Mouse (Mus musculus) hindbrain, embryonic 15.5 days (tissue): ENCODE measurements around the gene Astl. TPM values are rescaled to one million over a fixed set of nuclear protein-coding genes. Genes with fewer than 3 reads are reported as not detected.
A peak's percentile ranks its signal among the peaks of the same experiment; 100 is the strongest.

Experiments
- ATAC-seq: fragments of 200-750 bp; cut with Nextera tagmentation; 2 replicates; pipeline ENCODE4 v1.8.0; 2017; ENCODE audit warnings: low read depth, moderate number of reproducible peaks, moderate TSS enrichment; ENCODE audit not compliant: low FRiP score
- H3K27ac ChIP-seq: fragments of 300-500 bp; sonication (generic); replicated peaks from 2 replicates; pipeline ENCODE4 v1.5.1; 2015; ENCODE audit warnings: mild to moderate bottlenecking, inconsistent platforms
- H3K27me3 ChIP-seq: fragments of 300-500 bp; sonication (generic); 2 replicates; pipeline ENCODE4 v1.6.1; 2015; ENCODE audit warnings: control low read depth, inconsistent platforms
- H3K36me3 ChIP-seq: fragments of 300-500 bp; sonication (generic); 2 replicates; pipeline ENCODE4 v1.6.1; 2015; ENCODE audit warnings: control low read depth, inconsistent platforms
- H3K4me1 ChIP-seq: fragments of 300-500 bp; sonication (generic); replicated peaks from 2 replicates; pipeline ENCODE4 v1.6.1; 2015; ENCODE audit warnings: control low read depth, inconsistent platforms
- H3K4me2 ChIP-seq: fragments of 300-500 bp; sonication (generic); 2 replicates; pipeline ENCODE4 v1.6.1; 2015; ENCODE audit warnings: moderate library complexity, mild to moderate bottlenecking, inconsistent platforms
- H3K4me3 ChIP-seq: fragments of 300-500 bp; sonication (generic); 2 replicates; pipeline ENCODE4 v1.5.1; 2015; ENCODE audit warnings: mild to moderate bottlenecking, inconsistent platforms
- H3K9ac ChIP-seq: fragments of 300-500 bp; sonication (generic); 2 replicates; pipeline ENCODE4 v1.6.1; 2015; ENCODE audit warnings: inconsistent platforms
- H3K9me3 ChIP-seq: fragments of 300-500 bp; sonication (generic); 2 replicates; pipeline ENCODE4 v1.6.1; 2016; ENCODE audit warnings: control low read depth, inconsistent platforms
- WGBS: fragments of 180-500 bp; shearing (Covaris S2); methylation state at CpG from one replicate; pipeline ENCODE4 v1.1.7; 2015; 5-methylcytosine and 5-hydroxymethylcytosine counted together
- polyA plus RNA-seq: library from polyadenylated mRNA; unstranded; fragments of >200 nt; fragmentation: Nextera tagmentation; extraction: Ambion mirVana; gene quantifications from 2 replicates; pipeline ENCODE4 v1.2.1, GENCODE M21; 2015

Gene Astl
- polyA plus RNA-seq, 1 experiment from 2014 or later: not detected

GRCm38 (mm10) chr2:127370561-127371483 lies 32.4 kb downstream of the Astl start:
- Histone ChIP-seq H3K36me3 (no peaks in the 10 kb centered on the region), H3K9ac (no peak overlapping the region), H3K9me3 (no peaks in the 10 kb centered on the region), H3K4me1 (no peaks in the 10 kb centered on the region), H3K27me3 (peaks cover 7% of the 10 kb centered on the region), H3K4me2 (no peak overlapping the region), H3K4me3 (no peak overlapping the region), H3K27ac (no peak overlapping the region)
- ATAC-seq: no peak; the same call in 1 of the 2 replicates
- WGBS: 50% methylated on average over 9 of the region's 9 CpGs

DNA sequence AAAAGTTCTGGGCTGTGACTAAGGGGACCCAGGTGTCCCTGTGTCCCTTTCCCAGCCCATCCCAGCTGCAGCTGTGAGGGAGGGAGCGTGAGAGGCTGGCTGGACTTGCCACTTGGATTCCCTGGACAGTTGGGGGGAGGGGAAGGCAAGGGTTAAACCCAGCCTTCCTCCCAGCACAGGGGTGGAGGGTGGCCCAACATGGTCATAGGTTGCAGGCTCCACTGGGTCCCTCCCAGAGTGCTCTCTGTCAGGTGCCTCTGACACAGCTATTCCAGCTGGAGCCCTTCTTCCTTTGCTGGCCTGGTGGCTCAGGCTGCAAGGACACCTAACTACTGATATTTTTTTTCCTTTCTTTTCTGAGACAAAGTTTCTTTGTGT lies 33.0 kb downstream of the Astl start:
- H3K27me3 ChIP-seq: peaks cover under 1% of the 10 kb centered on the region; the same call in 1 of the 2 replicates
- no peak overlapping the region for H3K4me3 ChIP-seq
- no peaks in the 10 kb centered on the region for H3K36me3 ChIP-seq
- H3K9ac ChIP-seq: no peak overlapping the region
- H3K27ac ChIP-seq: no peak overlapping the region
- WGBS: 82% methylated on average over 1 of the region's 1 CpGs
- H3K4me1 ChIP-seq: no peaks in the 10 kb centered on the region
- no peak overlapping the region for H3K4me2 ChIP-seq
- H3K9me3 ChIP-seq: no peaks in the 10 kb centered on the region
- no peak for ATAC-seq

GRCm38 (mm10) chr2:127372082-127372481 lies 33.6 kb downstream of the Astl start:
- no peaks in the 10 kb centered on the region for H3K36me3 ChIP-seq
- 88% methylated on average over 2 of the region's 2 CpGs for WGBS
- no peak for ATAC-seq
- no peak overlapping the region for H3K27ac ChIP-seq
- H3K9me3 ChIP-seq: no peaks in the 10 kb centered on the region
- H3K4me3 ChIP-seq: no peak overlapping the region
- H3K4me1 ChIP-seq: no peaks in the 10 kb centered on the region
- no peaks in the 10 kb centered on the region for H3K27me3 ChIP-seq
- no peak overlapping the region for H3K9ac ChIP-seq
- no peak overlapping the region for H3K4me2 ChIP-seq

GRCm38 (mm10) chr2:127374131-127374530 lies 35.7 kb downstream of the Astl start:
- Histone ChIP-seq H3K4me1 (0 out of 2 replicates have a peak, but pooled peaks cover 6% of the 10 kb centered on the region), H3K4me3 (no peak overlapping the region), H3K9me3 (no peaks in the 10 kb centered on the region), H3K27ac (no peak overlapping the region), H3K4me2 (no peak overlapping the region), H3K9ac (no peak overlapping the region), H3K27me3 (no peaks in the 10 kb centered on the region), H3K36me3 (no peaks in the 10 kb centered on the region)
- ATAC-seq: no peak
- 94% methylated on average over 3 of the region's 3 CpGs for WGBS

- no peaks in the 10 kb centered on the region for H3K27me3 ChIP-seq
- H3K9ac ChIP-seq: no peak overlapping the region
- H3K4me2 ChIP-seq: no peak overlapping the region
- no peaks in the 10 kb centered on the region for H3K9me3 ChIP-seq
- 77% methylated on average over 3 of the region's 3 CpGs for WGBS
- H3K4me1 ChIP-seq: 0 out of 2 replicates have a peak, but pooled peaks cover 6% of the 10 kb centered on the region
- H3K4me3 ChIP-seq: no peak overlapping the region
- ATAC-seq: no peak
- no peaks in the 10 kb centered on the region for H3K36me3 ChIP-seq
- H3K27ac ChIP-seq: no peak overlapping the region
Measured at GRCm38 (mm10) chr2:127375087-127375486, 36.6 kb downstream of the Astl start.

GRCm38 (mm10) chr2:127375759-127376341 lies 37.4 kb downstream of the Astl start:
- Histone ChIP-seq H3K9me3 (no peaks in the 10 kb centered on the region), H3K36me3 (no peaks in the 10 kb centered on the region), H3K27me3 (no peaks in the 10 kb centered on the region), H3K4me3 (no peak overlapping the region), H3K4me2 (no peak overlapping the region), H3K9ac (no peak overlapping the region), H3K27ac (no peak overlapping the region), H3K4me1 (0 out of 2 replicates have a peak, but pooled peaks cover 6% of the 10 kb centered on the region)
- no peak for ATAC-seq
- whole genome bisulfite sequencing: 51% methylated on average over 7 of the region's 7 CpGs

DNA sequence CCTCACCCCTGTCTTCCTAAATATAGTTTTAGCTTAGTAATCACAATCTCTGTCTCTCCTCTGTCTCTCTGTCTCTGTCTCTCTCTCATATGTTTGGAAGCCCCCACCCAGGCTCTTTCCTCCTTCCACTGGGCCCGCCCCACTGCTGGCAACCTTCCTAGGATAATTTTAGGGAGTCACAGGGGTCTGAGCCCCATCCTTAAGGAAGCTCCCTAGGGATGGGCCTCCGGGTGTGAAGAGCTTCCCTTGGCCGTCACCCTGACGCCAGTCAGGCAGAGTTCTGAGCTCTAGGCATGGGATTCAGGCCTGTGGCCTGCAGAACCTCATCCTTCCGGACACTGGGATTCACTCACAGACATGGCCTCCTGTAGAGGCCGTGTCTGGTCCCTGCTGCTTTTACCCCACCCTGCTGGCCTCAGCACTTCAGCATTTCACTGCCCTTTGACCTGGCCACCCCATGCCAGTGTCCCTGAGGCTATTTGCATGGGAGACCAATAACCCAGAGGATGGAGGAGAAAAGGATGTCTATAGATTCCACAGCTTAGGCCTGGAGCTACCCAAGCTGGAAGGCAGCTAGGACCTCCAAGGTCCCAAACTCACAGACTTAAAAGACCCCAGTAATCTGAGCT lies 38.1 kb downstream of the Astl start:
- H3K4me1 ChIP-seq: 0 out of 2 replicates have a peak, but pooled peaks cover 6% of the 10 kb centered on the region
- no peak overlapping the region for H3K9ac ChIP-seq
- H3K27me3 ChIP-seq: no peaks in the 10 kb centered on the region
- no peak overlapping the region for H3K4me3 ChIP-seq
- ATAC-seq: no peak
- 75% methylated on average over 6 of the region's 6 CpGs for WGBS
- no peaks in the 10 kb centered on the region for H3K9me3 ChIP-seq
- no peak overlapping the region for H3K27ac ChIP-seq
- H3K4me2 ChIP-seq: no peak overlapping the region
- no peaks in the 10 kb centered on the region for H3K36me3 ChIP-seq

- ATAC-seq: peak; percentile 49
- no peak overlapping the region for H3K4me2 ChIP-seq
- H3K27me3 ChIP-seq: no peaks in the 10 kb centered on the region
- H3K9me3 ChIP-seq: no peaks in the 10 kb centered on the region
- H3K4me3 ChIP-seq: no peak overlapping the region
- no peak overlapping the region for H3K9ac ChIP-seq
- 0 out of 2 replicates have a peak, but pooled peaks cover 6% of the 10 kb centered on the region for H3K4me1 ChIP-seq
- H3K36me3 ChIP-seq: no peaks in the 10 kb centered on the region
- WGBS: 60% methylated on average over 7 of the region's 7 CpGs
- no peak overlapping the region for H3K27ac ChIP-seq
Measured at GRCm38 (mm10) chr2:127377942-127378610, 39.6 kb downstream of the Astl start.

- Histone ChIP-seq H3K9ac (no peak overlapping the region), H3K4me1 (0 out of 2 replicates have a peak, but pooled peaks cover 6% of the 10 kb centered on the region), H3K27ac (no peak overlapping the region), H3K4me2 (no peak overlapping the region), H3K36me3 (no peaks in the 10 kb centered on the region), H3K9me3 (no peaks in the 10 kb centered on the region), H3K27me3 (no peaks in the 10 kb centered on the region), H3K4me3 (no peak overlapping the region)
- peak; percentile 27; the same call in 1 of the 2 replicates for ATAC-seq
- 64% methylated on average over 7 of the region's 7 CpGs for WGBS
Measured at GRCm38 (mm10) chr2:127378611-127378990, 40.2 kb downstream of the Astl start.

DNA sequence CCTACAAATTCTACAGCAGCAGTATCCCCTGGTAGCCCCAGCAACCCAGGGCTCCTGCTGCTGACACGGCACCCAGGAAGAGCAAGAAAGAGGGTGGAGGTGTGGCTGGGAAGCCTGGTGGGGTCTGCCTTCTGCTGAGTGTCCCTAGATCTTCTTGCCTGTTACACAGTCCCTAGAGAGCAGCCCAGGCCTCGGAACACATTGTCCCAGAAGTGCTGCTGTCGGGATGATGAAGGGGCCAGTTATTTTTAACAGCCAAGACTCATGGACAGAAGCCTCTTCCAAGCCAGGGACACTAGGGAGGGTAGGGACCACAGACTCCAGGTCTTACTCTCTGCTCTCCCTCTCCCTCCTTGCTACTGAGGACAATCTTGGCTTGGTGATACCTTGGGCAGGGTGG lies 40.8 kb downstream of the Astl start:
- Histone ChIP-seq H3K27ac (no peak overlapping the region), H3K36me3 (no peaks in the 10 kb centered on the region), H3K27me3 (no peaks in the 10 kb centered on the region), H3K9ac (no peak overlapping the region), H3K4me1 (0 out of 2 replicates have a peak, but pooled peaks cover 6% of the 10 kb centered on the region), H3K9me3 (no peaks in the 10 kb centered on the region), H3K4me3 (no peak overlapping the region), H3K4me2 (no peak overlapping the region)
- ATAC-seq: no peak
- 72% methylated on average over 3 of the region's 3 CpGs for WGBS

DNA sequence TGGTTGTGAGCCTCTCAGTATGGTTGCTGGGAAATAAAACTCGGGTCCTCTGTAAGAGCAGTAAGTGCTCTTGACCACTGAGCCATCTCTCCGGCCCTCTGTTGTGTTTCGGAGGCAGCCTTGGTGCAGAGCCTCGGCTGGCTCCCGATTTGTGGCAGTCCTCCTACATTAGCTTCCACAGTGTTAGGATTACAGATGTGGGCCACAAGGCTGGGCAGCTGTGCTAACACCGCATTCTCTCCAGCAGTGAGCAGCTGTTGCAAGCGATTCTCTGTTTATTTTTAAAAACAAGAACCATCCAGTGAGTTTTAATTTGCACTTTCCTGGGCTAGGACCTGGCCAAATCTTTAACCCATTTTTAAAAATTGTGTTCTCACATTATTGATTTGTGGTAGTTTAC lies 45.4 kb downstream of the Astl start:
- WGBS: 76% methylated on average over 7 of the region's 7 CpGs
- no peak for ATAC-seq
- H3K4me2 ChIP-seq: no peak overlapping the region

More for the DNA sequence above, 45.4 kb downstream of the Astl start:
- Histone ChIP-seq H3K9ac (no peak overlapping the region), H3K36me3 (no peaks in the 10 kb centered on the region), H3K4me1 (no peaks in the 10 kb centered on the region), H3K9me3 (no peaks in the 10 kb centered on the region), H3K4me3 (no peak overlapping the region), H3K27me3 (no peaks in the 10 kb centered on the region), H3K27ac (no peak overlapping the region)
